ENCODE assay signal across 18 mouse cellular contexts in the genomic region with DNA sequence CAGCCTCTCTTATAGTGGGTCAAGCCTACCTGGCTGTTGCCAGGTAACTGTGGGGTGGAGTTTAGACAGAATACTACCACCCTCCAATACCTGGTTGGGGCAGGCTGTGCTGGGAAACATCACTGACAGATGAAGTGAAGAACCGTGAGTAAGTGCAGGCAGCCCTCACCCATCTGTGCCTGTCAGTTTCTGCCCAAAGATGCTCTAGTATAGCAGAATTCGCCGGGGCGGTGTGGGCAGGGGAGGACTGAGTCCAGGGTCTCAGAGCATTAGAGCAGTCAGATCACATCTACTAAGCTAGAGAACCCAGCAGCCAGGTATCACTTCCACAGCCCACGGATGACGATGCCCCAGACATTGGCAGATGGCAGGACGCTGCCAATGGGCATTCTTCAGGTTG. TPM values are rescaled to one million over a fixed set of nuclear protein-coding genes. Genes with fewer than 3 reads are reported as not detected.
A peak's percentile ranks its signal among the peaks of the same experiment; 100 is the strongest.
DNase-seq lines count a peak whose midpoint lies in the region; ATAC-seq and TF ChIP-seq lines count a peak whose summit lies in the region.
"Had no signal": no experiment of that assay in that cellular context is flagged by ENCODE, and none has a peak within 500 bp of the region (broad histone marks: within the 10 kb centered on the region; RNA-seq: fewer than 3 reads in every experiment).

No protein-coding gene starts in this region.

- peaks cover 11% of the 10 kb centered on the region; the same call in 1 of the 2 replicates for H3K9me3 ChIP-seq in hindbrain, embryonic 10.5 days
- no peaks in the 10 kb centered on the region for H3K9me3 ChIP-seq in hindbrain, embryonic 11.5 days (ENCODE audit: control insufficient read depth, low read length)
- no peaks in the 10 kb centered on the region for H3K9me3 ChIP-seq in lung, postnatal 0 days (ENCODE audit: low read length)
- H3K9me3 ChIP-seq: heart, embryonic 15.5 days; hindbrain, embryonic 15.5 days; neural tube, embryonic 15.5 days had no signal

- H3K4me1 ChIP-seq in hindbrain, embryonic 10.5 days (replicated peaks) = peaks cover 14% of the 10 kb centered on the region
- no peaks in the 10 kb centered on the region for H3K4me1 ChIP-seq in hindbrain, embryonic 11.5 days (replicated peaks; ENCODE audit: control insufficient read depth, insufficient read depth, low read length)
- no peaks in the 10 kb centered on the region for H3K4me1 ChIP-seq in lung, postnatal 0 days (ENCODE audit: insufficient read depth, low read depth, low read length)
- H3K4me1 ChIP-seq in lung, adult 2 months (ENCODE audit: control insufficient read depth, insufficient read depth, low read length) = peaks cover 4% of the 10 kb centered on the region; the same call in 1 of the 2 replicates
- H3K4me1 ChIP-seq: hindbrain, embryonic 15.5 days; neural tube, embryonic 15.5 days had no signal

- ATAC-seq in hindbrain, embryonic 11.5 days (ENCODE audit: low FRiP score) = no peak
- no peak for ATAC-seq in lung, postnatal 0 days
- ATAC-seq: forebrain, postnatal 0 days; Patski had no signal

- H3K4me3 ChIP-seq in hindbrain, embryonic 10.5 days = no peak overlapping the region
- no peak overlapping the region for H3K4me3 ChIP-seq in hindbrain, embryonic 11.5 days (ENCODE audit: low read depth, low read length)
- H3K4me3 ChIP-seq in lung, postnatal 0 days (ENCODE audit: low read depth, low read length) = no peak overlapping the region
- H3K4me3 ChIP-seq in lung, adult 2 months (replicated peaks; ENCODE audit: extremely low read depth, low read depth, low read length) = no peak overlapping the region
- H3K4me3 ChIP-seq: embryonic facial prominence, embryonic 12.5 days; heart, embryonic 15.5 days; hindbrain, embryonic 15.5 days; neural tube, embryonic 15.5 days had no signal

- WGBS in hindbrain, embryonic 10.5 days = 83% methylated on average over 7 of the region's 7 CpGs
- 89% methylated on average over 7 of the region's 7 CpGs for WGBS in hindbrain, embryonic 11.5 days
- 67% methylated on average over 7 of the region's 7 CpGs for WGBS in lung, postnatal 0 days
- 73% methylated on average over 7 of the region's 7 CpGs for WGBS in lung, adult 2 months

- TF ChIP-seq POLR2A in lung, adult 2 months (IDR thresholded peaks at IDR 0.05; ENCODE audit: borderline replicate concordance, extremely low read depth, low read depth, low read length) = no peak

- no peak for TF ChIP-seq EP300 in lung, postnatal 0 days (IDR thresholded peaks at IDR 0.05)

- H3K36me3 ChIP-seq in hindbrain, embryonic 10.5 days = no peaks in the 10 kb centered on the region
- H3K36me3 ChIP-seq in hindbrain, embryonic 11.5 days (ENCODE audit: control insufficient read depth, insufficient read depth, low read length) = no peaks in the 10 kb centered on the region
- H3K36me3 ChIP-seq in lung, postnatal 0 days (ENCODE audit: insufficient read depth, low read length) = no peaks in the 10 kb centered on the region
- H3K36me3 ChIP-seq: embryonic facial prominence, embryonic 12.5 days; G1E; heart, embryonic 15.5 days; hindbrain, embryonic 15.5 days; neural tube, embryonic 15.5 days had no signal

- no peak for TF ChIP-seq CTCF in lung, postnatal 0 days (IDR thresholded peaks at IDR 0.05)
- TF ChIP-seq CTCF in lung, adult 2 months (IDR thresholded peaks at IDR 0.05; ENCODE audit: insufficient read depth, low read length) = no peak

- H3K27me3 ChIP-seq in hindbrain, embryonic 10.5 days (ENCODE audit: insufficient read depth, poor library complexity, severe bottlenecking) = peaks cover 8% of the 10 kb centered on the region
- no peaks in the 10 kb centered on the region for H3K27me3 ChIP-seq in hindbrain, embryonic 11.5 days (ENCODE audit: control insufficient read depth, insufficient read depth, low read length)
- H3K27me3 ChIP-seq in lung, postnatal 0 days (replicated peaks; ENCODE audit: insufficient read depth, low read length) = no peaks in the 10 kb centered on the region
- H3K27me3 ChIP-seq: embryonic facial prominence, embryonic 12.5 days; heart, embryonic 15.5 days; hindbrain, embryonic 15.5 days; Patski had no signal

- no peak overlapping the region for H3K9ac ChIP-seq in hindbrain, embryonic 11.5 days (ENCODE audit: low read depth, low read length)
- no peak overlapping the region for H3K9ac ChIP-seq in lung, postnatal 0 days (replicated peaks; ENCODE audit: low read depth)
- H3K9ac ChIP-seq: embryonic facial prominence, embryonic 12.5 days; forebrain, postnatal 0 days; heart, embryonic 15.5 days; hindbrain, embryonic 15.5 days; neural tube, embryonic 15.5 days had no signal

- no peak for DNase-seq in hindbrain, embryonic 10.5 days (ENCODE audit: low spot score)
- no peak for DNase-seq in hindbrain, embryonic 11.5 days (ENCODE audit: low spot score)
- DNase-seq in lung, postnatal 0 days (ENCODE audit: low spot score) = no peak
- no peak for DNase-seq in lung, adult 2 months
- DNase-seq in layer of hippocampus, adult 18-20 months (ENCODE audit: low spot score in 2 of 2) = peak; percentile 54 to 78
- peak; percentile 35 to 44 for DNase-seq in layer of hippocampus, postnatal 14 days (ENCODE audit: low spot score in 2 of 2)
- no peak for DNase-seq in natural killer cell, adult 2 months (ENCODE audit: low spot score in 2 of 2)
- DNase-seq: B cell, adult 2 months; cerebellum, adult 18-20 months; cerebellum, postnatal 14 days; forebrain, postnatal 0 days; right cerebral cortex, adult 18-20 months had no signal

- peak overlapping the region; percentile 29; the same call in 1 of the 2 replicates for H3K27ac ChIP-seq in hindbrain, embryonic 10.5 days
- H3K27ac ChIP-seq in hindbrain, embryonic 11.5 days (ENCODE audit: low read depth, low read length) = no peak overlapping the region
- H3K27ac ChIP-seq in lung, postnatal 0 days (ENCODE audit: low read length) = peak overlapping the region; percentile 14; the same call in 1 of the 2 replicates
- H3K27ac ChIP-seq: embryonic facial prominence, embryonic 12.5 days; heart, embryonic 15.5 days; hindbrain, embryonic 15.5 days; neural tube, embryonic 15.5 days had no signal

- no peak overlapping the region for H3K4me2 ChIP-seq in hindbrain, embryonic 11.5 days (replicated peaks; ENCODE audit: low read depth, low read length)
- no peak overlapping the region for H3K4me2 ChIP-seq in lung, postnatal 0 days (replicated peaks; ENCODE audit: low read depth, low read length)
- H3K4me2 ChIP-seq: embryonic facial prominence, embryonic 12.5 days; heart, embryonic 15.5 days; hindbrain, embryonic 15.5 days; neural tube, embryonic 15.5 days had no signal

RNA-seq across cellular contexts. Expression of a gene that starts 15.0 kb away (rescaled TPM):
- 2.3 and 5.1 TPM in 2 replicates for polyA plus RNA-seq in hindbrain, embryonic 10.5 days (2016; fragmentation: Nextera tagmentation; extraction: Ambion mirVana)
- polyA plus RNA-seq in hindbrain, embryonic 11.5 days (2014; fragmentation: Nextera tagmentation; extraction: Ambion mirVana) = 4.6 and 4.8 TPM in 2 replicates
- 2.3 and 3.2 TPM in 2 replicates for polyA plus RNA-seq in lung, postnatal 0 days (2015; fragmentation: Nextera tagmentation; extraction: Ambion mirVana)
- 3.9 and 4.4 TPM in 2 replicates for polyA plus RNA-seq in lung, adult 2 months (2012; rRNA removed)
- total RNA-seq in layer of hippocampus, adult 18-20 months (2021) = 10 to 100 TPM; 53.8 to 63.8 TPM
- 10 to 100 TPM; 61.1 to 68.7 TPM for total RNA-seq in layer of hippocampus, postnatal 14 days (2021)

RNA-seq across cellular contexts. Expression of a gene that starts 19.6 kb away (rescaled TPM):
- 70.9 and 97.7 TPM in 2 replicates for polyA plus RNA-seq in hindbrain, embryonic 10.5 days (2016; fragmentation: Nextera tagmentation; extraction: Ambion mirVana)
- polyA plus RNA-seq in hindbrain, embryonic 11.5 days (2014; fragmentation: Nextera tagmentation; extraction: Ambion mirVana) = 61.7 and 61.8 TPM in 2 replicates
- 52.1 and 54.6 TPM in 2 replicates for polyA plus RNA-seq in lung, postnatal 0 days (2015; fragmentation: Nextera tagmentation; extraction: Ambion mirVana)
- 93.6 and 122 TPM in 2 replicates for polyA plus RNA-seq in lung, adult 2 months (2012; rRNA removed)
- 100 to 1,000 TPM; 119 to 120 TPM for total RNA-seq in layer of hippocampus, adult 18-20 months (2021)
- total RNA-seq in layer of hippocampus, postnatal 14 days (2021) = 100 to 1,000 TPM; 117 to 122 TPM

Comparison
In these comparisons a context has a peak if more than half of its experiments do, and no peak if none do; other contexts are left out.
1. DNase-seq: peak in layer of hippocampus, adult 18-20 months (2 of 2) and layer of hippocampus, postnatal 14 days (2 of 2); none in hindbrain, embryonic 10.5 days (single experiment), hindbrain, embryonic 11.5 days (single experiment), lung, postnatal 0 days (single experiment), lung, adult 2 months (single experiment) and natural killer cell, adult 2 months (0 of 2).